Mouse (Mus musculus): ENCODE data around the gene Ly6g6f. TPM values are rescaled to one million over a fixed set of nuclear protein-coding genes. Genes with fewer than 3 reads are reported as not detected.

The Ly6g6f gene
- 0.66 and 1.3 TPM in 2 replicates for polyA plus RNA-seq (2012; rRNA removed)

- DNase-seq = no peak
- Histone ChIP-seq H3K4me1 (replicated peaks; ENCODE audit: control insufficient read depth, insufficient read depth, low read length) (peaks cover 4% of the 10 kb centered on the region), H3K27me3 (ENCODE audit: control insufficient read depth, insufficient read depth, low read length) (no peaks in the 10 kb centered on the region; the same call in 1 of the 2 replicates), H3K27ac (ENCODE audit: control insufficient read depth, insufficient read depth, low read length) (no peak within 1 kb of the TSS), H3K4me3 (ENCODE audit: control insufficient read depth, insufficient read depth, low read length) (no peak within 1 kb of the TSS), H3K36me3 (ENCODE audit: control insufficient read depth, insufficient read depth, low read length) (no peaks in the 10 kb centered on the region)
- no peak for TF ChIP-seq CTCF (IDR thresholded peaks at IDR 0.05; ENCODE audit: borderline replicate concordance, control insufficient read depth, extremely low read depth, insufficient read depth, low read length, poor library complexity)
- no peak for TF ChIP-seq POLR2A (IDR thresholded peaks at IDR 0.05; ENCODE audit: control insufficient read depth, extremely low read depth, insufficient read depth, low read length, poor library complexity)
- 88% methylated on average over 7 of the region's 7 CpGs for WGBS
Measured at GRCm38 (mm10) chr17:35085208-35085865, at the start of gene Ly6g6f. Ly6g6f (minus strand) TSS chr17:35085610.

DNA sequence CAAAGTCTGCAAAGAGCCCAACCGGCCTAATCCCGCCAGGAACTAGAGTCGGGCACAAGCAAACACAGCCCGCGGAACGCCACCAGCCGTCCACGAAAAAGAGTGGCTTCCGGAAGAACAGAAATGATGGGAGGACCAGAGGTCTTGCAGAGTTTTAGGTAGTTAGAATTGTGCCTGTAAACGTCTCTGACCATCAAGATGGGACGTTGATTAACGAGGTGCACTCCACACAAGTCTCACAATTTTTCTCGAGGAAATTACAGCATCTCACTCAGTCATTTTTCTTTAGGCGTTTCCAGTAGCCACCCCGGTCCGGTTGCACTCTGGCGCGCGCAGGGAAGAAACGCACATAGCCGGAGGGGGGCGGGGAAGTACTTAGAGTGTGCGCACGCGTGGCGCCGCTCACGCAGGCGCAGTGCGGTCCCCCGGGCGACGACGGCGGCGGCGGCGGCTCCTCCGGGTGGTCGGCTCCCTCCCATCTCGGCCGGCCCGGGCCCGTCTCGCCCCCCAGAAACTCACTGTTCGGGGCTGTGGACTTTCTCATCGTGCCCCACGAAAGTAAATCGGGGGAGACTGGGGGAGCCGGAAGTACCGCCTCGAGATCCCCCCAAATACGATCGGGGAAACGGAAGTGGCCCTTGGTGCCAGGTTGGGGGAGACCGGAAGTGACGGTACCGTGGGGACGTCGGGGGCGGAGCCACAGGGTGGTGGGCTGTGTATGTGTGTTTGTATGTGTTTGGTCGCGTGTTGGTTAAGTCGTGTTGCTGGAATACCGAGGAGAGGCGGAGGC is 49.6 kb upstream of the Ly6g6f start, which contains the start of gene Bag6:
Gene Bag6, plus strand, starts transcription at position 378 of the 790 bp plus-strand sequence.
- peak within 1 kb of the TSS; percentile 60 for H3K4me3 ChIP-seq (ENCODE audit: control insufficient read depth, insufficient read depth, low read length)
- peak; percentile 93 for DNase-seq
- no peaks in the 10 kb centered on the region for H3K27me3 ChIP-seq (ENCODE audit: control insufficient read depth, insufficient read depth, low read length)
- under 1% methylated on average over 66 of the region's 66 CpGs for WGBS
- peaks cover 4% of the 10 kb centered on the region for H3K4me1 ChIP-seq (replicated peaks; ENCODE audit: control insufficient read depth, insufficient read depth, low read length)
- H3K36me3 ChIP-seq (ENCODE audit: control insufficient read depth, insufficient read depth, low read length) = peaks cover 16% of the 10 kb centered on the region
- peak within 1 kb of the TSS; percentile 73 for H3K27ac ChIP-seq (ENCODE audit: control insufficient read depth, insufficient read depth, low read length)
- TF ChIP-seq POLR2A (IDR thresholded peaks at IDR 0.05; ENCODE audit: control insufficient read depth, extremely low read depth, insufficient read depth, low read length, poor library complexity) (peak; percentile 74; the same call in 1 of the 2 replicates), CTCF (IDR thresholded peaks at IDR 0.05; ENCODE audit: borderline replicate concordance, control insufficient read depth, extremely low read depth, insufficient read depth, low read length, poor library complexity) (0 out of 2 replicates have a peak, but pooled peaks have one; percentile 5)

- TF ChIP-seq CTCF (IDR thresholded peaks at IDR 0.05; ENCODE audit: borderline replicate concordance, control insufficient read depth, extremely low read depth, insufficient read depth, low read length, poor library complexity) = no peak
- TF ChIP-seq POLR2A (IDR thresholded peaks at IDR 0.05; ENCODE audit: control insufficient read depth, extremely low read depth, insufficient read depth, low read length, poor library complexity) = no peak
- DNase-seq = no peak
- Histone ChIP-seq H3K27ac (ENCODE audit: control insufficient read depth, insufficient read depth, low read length) (no peak overlapping the region), H3K4me1 (replicated peaks; ENCODE audit: control insufficient read depth, insufficient read depth, low read length) (peaks cover 4% of the 10 kb centered on the region), H3K27me3 (ENCODE audit: control insufficient read depth, insufficient read depth, low read length) (no peaks in the 10 kb centered on the region), H3K36me3 (ENCODE audit: control insufficient read depth, insufficient read depth, low read length) (peaks cover 4% of the 10 kb centered on the region), H3K4me3 (ENCODE audit: control insufficient read depth, insufficient read depth, low read length) (no peak overlapping the region)
- 96% methylated on average over 7 of the region's 7 CpGs for WGBS
Measured at GRCm38 (mm10) chr17:35133517-35133916, 48.1 kb upstream of the Ly6g6f start.

DNA sequence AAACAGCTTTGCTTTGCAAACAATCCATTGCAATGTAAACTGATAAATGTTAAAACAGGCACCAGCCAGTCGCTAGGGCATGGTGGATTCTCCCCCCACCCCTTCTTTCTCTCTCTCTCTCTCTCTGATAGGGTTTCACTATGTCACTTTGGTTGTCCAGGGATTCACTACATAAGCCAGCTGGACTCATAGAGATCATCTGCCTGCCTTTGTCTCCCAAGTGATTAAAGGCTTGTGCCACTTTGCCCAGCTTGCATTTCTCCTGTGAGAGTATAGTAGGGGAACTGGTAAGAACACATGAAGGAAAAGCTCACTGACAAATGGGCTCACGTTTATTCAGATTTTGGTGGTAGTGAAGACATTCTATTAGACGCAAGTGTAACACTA is 46.8 kb upstream of the Ly6g6f start:
- H3K4me1 ChIP-seq (replicated peaks; ENCODE audit: control insufficient read depth, insufficient read depth, low read length) = peaks cover 11% of the 10 kb centered on the region
- no peak overlapping the region for H3K27ac ChIP-seq (ENCODE audit: control insufficient read depth, insufficient read depth, low read length)
- no peak for TF ChIP-seq CTCF (IDR thresholded peaks at IDR 0.05; ENCODE audit: borderline replicate concordance, control insufficient read depth, extremely low read depth, insufficient read depth, low read length, poor library complexity)
- TF ChIP-seq POLR2A (IDR thresholded peaks at IDR 0.05; ENCODE audit: control insufficient read depth, extremely low read depth, insufficient read depth, low read length, poor library complexity) = no peak
- 89% methylated on average over 3 of the region's 3 CpGs for WGBS
- H3K4me3 ChIP-seq (ENCODE audit: control insufficient read depth, insufficient read depth, low read length) = no peak overlapping the region
- DNase-seq = no peak
- no peaks in the 10 kb centered on the region for H3K36me3 ChIP-seq (ENCODE audit: control insufficient read depth, insufficient read depth, low read length)
- no peaks in the 10 kb centered on the region for H3K27me3 ChIP-seq (ENCODE audit: control insufficient read depth, insufficient read depth, low read length)

GRCm38 (mm10) chr17:35131500-35132173 is 46.2 kb upstream of the Ly6g6f start, which contains the start of gene Apom:
Apom (minus strand) TSS chr17:35132050.
- TF ChIP-seq CTCF (IDR thresholded peaks at IDR 0.05; ENCODE audit: borderline replicate concordance, control insufficient read depth, extremely low read depth, insufficient read depth, low read length, poor library complexity) (no peak), POLR2A (IDR thresholded peaks at IDR 0.05; ENCODE audit: control insufficient read depth, extremely low read depth, insufficient read depth, low read length, poor library complexity) (no peak)
- DNase-seq = no peak
- H3K36me3 ChIP-seq (ENCODE audit: control insufficient read depth, insufficient read depth, low read length) = no peaks in the 10 kb centered on the region
- 89% methylated on average over 15 of the region's 15 CpGs for WGBS
- no peaks in the 10 kb centered on the region for H3K27me3 ChIP-seq (ENCODE audit: control insufficient read depth, insufficient read depth, low read length)
- no peak within 1 kb of the TSS for H3K27ac ChIP-seq (ENCODE audit: control insufficient read depth, insufficient read depth, low read length)
- H3K4me3 ChIP-seq (ENCODE audit: control insufficient read depth, insufficient read depth, low read length) = no peak within 1 kb of the TSS
- H3K4me1 ChIP-seq (replicated peaks; ENCODE audit: control insufficient read depth, insufficient read depth, low read length) = peaks cover 17% of the 10 kb centered on the region

DNA sequence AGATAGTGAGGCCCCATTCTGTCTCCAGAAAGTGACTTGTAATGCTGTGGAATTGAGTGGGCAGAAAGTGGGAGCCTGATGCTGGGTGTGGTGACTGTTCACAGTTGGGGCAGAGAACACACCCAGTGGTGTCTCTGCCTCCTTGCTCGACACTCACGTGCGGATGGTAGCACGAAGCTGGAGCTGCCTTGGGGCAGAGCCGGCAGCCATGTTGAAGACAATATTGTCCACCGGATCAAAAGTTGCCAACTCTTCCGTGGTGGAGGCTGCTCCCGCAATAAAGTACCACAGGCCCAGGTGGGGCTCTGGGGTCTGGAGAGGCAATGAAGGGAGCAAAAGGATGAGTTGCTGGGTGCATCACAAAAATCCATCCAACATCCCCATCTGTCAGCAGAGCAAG is 45.6 kb upstream of the Ly6g6f start:
- TF ChIP-seq CTCF (IDR thresholded peaks at IDR 0.05; ENCODE audit: borderline replicate concordance, control insufficient read depth, extremely low read depth, insufficient read depth, low read length, poor library complexity) = no peak
- no peak for TF ChIP-seq POLR2A (IDR thresholded peaks at IDR 0.05; ENCODE audit: control insufficient read depth, extremely low read depth, insufficient read depth, low read length, poor library complexity)
- Histone ChIP-seq H3K4me3 (ENCODE audit: control insufficient read depth, insufficient read depth, low read length) (no peak overlapping the region), H3K27ac (ENCODE audit: control insufficient read depth, insufficient read depth, low read length) (no peak overlapping the region), H3K4me1 (replicated peaks; ENCODE audit: control insufficient read depth, insufficient read depth, low read length) (peaks cover 16% of the 10 kb centered on the region), H3K27me3 (ENCODE audit: control insufficient read depth, insufficient read depth, low read length) (no peaks in the 10 kb centered on the region), H3K36me3 (ENCODE audit: control insufficient read depth, insufficient read depth, low read length) (no peaks in the 10 kb centered on the region)
- DNase-seq = no peak
- 94% methylated on average over 8 of the region's 8 CpGs for WGBS
